Mouse (Mus musculus) neural tube, embryonic 15.5 days (tissue): ENCODE results near the gene Pip4p1. TPM values are rescaled to one million over a fixed set of nuclear protein-coding genes. Genes with fewer than 3 reads are reported as not detected.
"Not testable (repeated sequence)": the region's sequence is repeated elsewhere in the genome, so short reads cannot be mapped to it uniquely, and the experiment has no call there.

Experiments used
- ATAC-seq: fragments of 200-750 bp; cut with Nextera tagmentation; 2 replicates; pipeline ENCODE4 v1.8.0; 2017; ENCODE audit warnings: mild to moderate bottlenecking, moderate TSS enrichment, moderate library complexity; ENCODE audit not compliant: low FRiP score
- H3K27ac ChIP-seq: fragments of 300-500 bp; sonication (generic); replicated peaks from 2 replicates; pipeline ENCODE4 v1.5.1; 2015; ENCODE audit warnings: mild to moderate bottlenecking, inconsistent platforms
- H3K27me3 ChIP-seq: fragments of 300-500 bp; sonication (generic); replicated peaks from 2 replicates; pipeline ENCODE4 v1.6.1; 2015; ENCODE audit warnings: inconsistent platforms
- H3K36me3 ChIP-seq: fragments of 300-500 bp; sonication (generic); 2 replicates; pipeline ENCODE4 v1.6.1; 2015; ENCODE audit warnings: inconsistent platforms
- H3K4me1 ChIP-seq: fragments of 300-500 bp; sonication (generic); 2 replicates; pipeline ENCODE4 v1.6.1; 2015; ENCODE audit warnings: inconsistent platforms
- H3K4me2 ChIP-seq: fragments of 300-500 bp; sonication (generic); 2 replicates; pipeline ENCODE4 v1.6.1; 2015; ENCODE audit warnings: inconsistent platforms, mild to moderate bottlenecking, moderate library complexity
- H3K4me3 ChIP-seq: fragments of 300-500 bp; sonication (generic); replicated peaks from 2 replicates; pipeline ENCODE4 v1.5.1; 2015; ENCODE audit warnings: mild to moderate bottlenecking, inconsistent platforms
- H3K9ac ChIP-seq: fragments of 300-500 bp; sonication (generic); replicated peaks from 2 replicates; pipeline ENCODE4 v1.6.1; 2015; ENCODE audit warnings: mild to moderate bottlenecking, inconsistent platforms
- H3K9me3 ChIP-seq: fragments of 300-500 bp; sonication (generic); replicated peaks from 2 replicates; pipeline ENCODE4 v1.6.1; 2016; ENCODE audit warnings: inconsistent platforms
- WGBS: fragments of 180-500 bp; shearing (Covaris S2); methylation state at CpG from one replicate; pipeline ENCODE4 v1.1.7; 2015; ENCODE audit warnings: mixed read lengths; 5-methylcytosine and 5-hydroxymethylcytosine counted together
- polyA plus RNA-seq: library from polyadenylated mRNA; unstranded; fragments of >200 nt; fragmentation: Nextera tagmentation; extraction: Ambion mirVana; gene quantifications from 2 replicates; pipeline ENCODE4 v1.2.1, GENCODE M21; 2015

Gene Pip4p1
- polyA plus RNA-seq, 1 experiment from 2014 or later = 98.6 TPM

- WGBS = 87% methylated on average over 4 of the region's 4 CpGs
Observed at GRCm38 (mm10) chr14:50904828-50905129, 25.9 kb downstream of the Pip4p1 start.

GRCm38 (mm10) chr14:50903973-50904827 lies 26.5 kb downstream of the Pip4p1 start:
- Histone ChIP-seq H3K27me3 (no peaks in the 10 kb centered on the region), H3K27ac (peak overlapping the region; percentile 70), H3K4me2 (peak overlapping the region; percentile 71), H3K4me1 (peaks cover 9% of the 10 kb centered on the region), H3K36me3 (no peaks in the 10 kb centered on the region), H3K4me3 (peak overlapping the region; percentile 42), H3K9me3 (no peaks in the 10 kb centered on the region), H3K9ac (peak overlapping the region; percentile 55)
- WGBS = 4% methylated on average over 26 of the region's 26 CpGs
- peak; percentile 91 for ATAC-seq

More at GRCm38 (mm10) chr14:50904828-50905129, 25.9 kb downstream of the Pip4p1 start:
- Histone ChIP-seq H3K27me3 (no peaks in the 10 kb centered on the region), H3K27ac (no peak overlapping the region), H3K9ac (no peak overlapping the region), H3K4me1 (peaks cover 9% of the 10 kb centered on the region), H3K4me2 (no peak overlapping the region), H3K4me3 (no peak overlapping the region), H3K9me3 (no peaks in the 10 kb centered on the region), H3K36me3 (no peaks in the 10 kb centered on the region)
- ATAC-seq = no peak

GRCm38 (mm10) chr14:50897992-50898391 lies 32.7 kb downstream of the Pip4p1 start:
- peaks cover 15% of the 10 kb centered on the region for H3K4me1 ChIP-seq
- H3K27me3 ChIP-seq, H3K36me3 ChIP-seq, H3K9me3 ChIP-seq, H3K4me2 ChIP-seq, H3K9ac ChIP-seq, H3K27ac ChIP-seq, H3K4me3 ChIP-seq, ATAC-seq: not testable (repeated sequence)
- WGBS = 93% methylated on average over 2 of the region's 2 CpGs

GRCm38 (mm10) chr14:50897374-50897765 lies 33.3 kb downstream of the Pip4p1 start, which contains the start of gene Klhl33:
Gene Klhl33, minus strand, starts transcription at chr14:50897507.
- 0 out of 2 replicates have a peak, but pooled peaks cover 5% of the 10 kb centered on the region for H3K27me3 ChIP-seq
- peaks cover 15% of the 10 kb centered on the region for H3K4me1 ChIP-seq
- peak; percentile 18; the same call in 1 of the 2 replicates for ATAC-seq
- WGBS = 49% methylated on average over 7 of the region's 7 CpGs
- peak within 1 kb of the TSS; percentile 66 for H3K9ac ChIP-seq
- no peaks in the 10 kb centered on the region for H3K9me3 ChIP-seq
- no peaks in the 10 kb centered on the region for H3K36me3 ChIP-seq
- H3K4me3 ChIP-seq = peak within 1 kb of the TSS; percentile 51
- peak within 1 kb of the TSS; percentile 90 for H3K4me2 ChIP-seq
- H3K27ac ChIP-seq = peak within 1 kb of the TSS; percentile 65

GRCm38 (mm10) chr14:50896747-50897373 lies 33.8 kb downstream of the Pip4p1 start:
- Histone ChIP-seq H3K4me3 (peak overlapping the region; percentile 51), H3K9ac (peak overlapping the region; percentile 66), H3K9me3 (no peaks in the 10 kb centered on the region), H3K4me2 (peak overlapping the region; percentile 90), H3K27ac (peak overlapping the region; percentile 65), H3K27me3 (0 out of 2 replicates have a peak, but pooled peaks cover 5% of the 10 kb centered on the region), H3K36me3 (no peaks in the 10 kb centered on the region), H3K4me1 (peaks cover 15% of the 10 kb centered on the region)
- WGBS = 17% methylated on average over 23 of the region's 23 CpGs
- ATAC-seq = peak; percentile 93

GRCm38 (mm10) chr14:50895985-50896746 lies 34.5 kb downstream of the Pip4p1 start:
- peak; percentile 79 for ATAC-seq

GRCm38 (mm10) chr14:50895407-50895806 lies 35.2 kb downstream of the Pip4p1 start:
- no peaks in the 10 kb centered on the region for H3K9me3 ChIP-seq

More at GRCm38 (mm10) chr14:50895985-50896746, 34.5 kb downstream of the Pip4p1 start:
- peaks cover 15% of the 10 kb centered on the region for H3K4me1 ChIP-seq
- peak overlapping the region; percentile 65 for H3K27ac ChIP-seq
- H3K27me3 ChIP-seq = 0 out of 2 replicates have a peak, but pooled peaks cover 5% of the 10 kb centered on the region
- WGBS = 18% methylated on average over 19 of the region's 19 CpGs
- H3K36me3 ChIP-seq = no peaks in the 10 kb centered on the region
- no peaks in the 10 kb centered on the region for H3K9me3 ChIP-seq
- H3K4me3 ChIP-seq = peak overlapping the region; percentile 51
- peak overlapping the region; percentile 90 for H3K4me2 ChIP-seq
- H3K9ac ChIP-seq = peak overlapping the region; percentile 66

GRCm38 (mm10) chr14:50892541-50893459 lies 37.9 kb downstream of the Pip4p1 start:
- Histone ChIP-seq H3K9ac (no peak overlapping the region), H3K4me2 (no peak overlapping the region), H3K4me1 (peaks cover 15% of the 10 kb centered on the region), H3K4me3 (no peak overlapping the region), H3K9me3 (no peaks in the 10 kb centered on the region), H3K36me3 (no peaks in the 10 kb centered on the region), H3K27ac (no peak overlapping the region), H3K27me3 (0 out of 2 replicates have a peak, but pooled peaks cover 5% of the 10 kb centered on the region)
- no peak for ATAC-seq
- WGBS = 85% methylated on average over 22 of the region's 22 CpGs

More at GRCm38 (mm10) chr14:50895407-50895806, 35.2 kb downstream of the Pip4p1 start:
- no peaks in the 10 kb centered on the region for H3K36me3 ChIP-seq
- H3K9ac ChIP-seq = no peak overlapping the region
- 0 out of 2 replicates have a peak, but pooled peaks cover 5% of the 10 kb centered on the region for H3K27me3 ChIP-seq
- no peak overlapping the region for H3K27ac ChIP-seq
- H3K4me3 ChIP-seq = no peak overlapping the region
- H3K4me2 ChIP-seq = peak overlapping the region; percentile 90
- no peak for ATAC-seq
- peaks cover 15% of the 10 kb centered on the region for H3K4me1 ChIP-seq

GRCm38 (mm10) chr14:50892091-50892490 lies 38.6 kb downstream of the Pip4p1 start:
- no peak overlapping the region for H3K9ac ChIP-seq
- 87% methylated on average over 7 of the region's 7 CpGs for WGBS
- no peak overlapping the region for H3K27ac ChIP-seq
- no peak overlapping the region for H3K4me3 ChIP-seq
- H3K4me2 ChIP-seq = no peak overlapping the region
- no peaks in the 10 kb centered on the region for H3K9me3 ChIP-seq
- 0 out of 2 replicates have a peak, but pooled peaks cover 5% of the 10 kb centered on the region for H3K27me3 ChIP-seq
- no peaks in the 10 kb centered on the region for H3K36me3 ChIP-seq
- ATAC-seq = no peak
- H3K4me1 ChIP-seq = peaks cover 12% of the 10 kb centered on the region

GRCm38 (mm10) chr14:50891621-50892020 lies 39.0 kb downstream of the Pip4p1 start:
- ATAC-seq = no peak

More at GRCm38 (mm10) chr14:50891621-50892020, 39.0 kb downstream of the Pip4p1 start:
- 89% methylated on average over 8 of the region's 8 CpGs for WGBS
- Histone ChIP-seq H3K9me3 (no peaks in the 10 kb centered on the region), H3K4me3 (no peak overlapping the region), H3K4me2 (no peak overlapping the region), H3K27ac (no peak overlapping the region), H3K36me3 (no peaks in the 10 kb centered on the region), H3K9ac (no peak overlapping the region), H3K4me1 (peaks cover 7% of the 10 kb centered on the region), H3K27me3 (0 out of 2 replicates have a peak, but pooled peaks cover 5% of the 10 kb centered on the region)
